Mouse (Mus musculus) lung, postnatal 0 days (tissue): ENCODE measurements around the gene Gm20388. TPM values are rescaled to one million over a fixed set of nuclear protein-coding genes. Genes with fewer than 3 reads are reported as not detected.
A peak's percentile ranks its signal among the peaks of the same experiment; 100 is the strongest.

ENCODE experiments used
- ATAC-seq: fragments of 200-750 bp; cut with Nextera tagmentation; 2 replicates; pipeline ENCODE4 v1.8.0; 2017; ENCODE audit warnings: moderate library complexity
- DNase-seq: peaks from one replicate; pipeline ENCODE4 v3.0.0-alpha.2; 2016; ENCODE audit warnings: low spot score
- H3K27ac ChIP-seq: fragments of 300-500 bp; sonication (generic); 2 replicates; pipeline ENCODE4 v1.5.1; 2014; ENCODE audit warnings: antibody characterized with exemption, mild to moderate bottlenecking, low read length, mixed read lengths
- H3K27me3 ChIP-seq: fragments of 300-500 bp; sonication (generic); replicated peaks from 2 replicates; pipeline ENCODE4 v1.6.1; 2014; ENCODE audit warnings: low read length, mixed read lengths; ENCODE audit not compliant: insufficient read depth
- H3K36me3 ChIP-seq: fragments of 300-500 bp; sonication (generic); 2 replicates; pipeline ENCODE4 v1.6.1; 2014; ENCODE audit warnings: low read length, mixed read lengths; ENCODE audit not compliant: insufficient read depth
- H3K4me1 ChIP-seq: fragments of 300-500 bp; sonication (generic); 2 replicates; pipeline ENCODE4 v1.6.1; 2014; ENCODE audit warnings: antibody characterized with exemption, low read depth, low read length, mixed read lengths; ENCODE audit not compliant: insufficient read depth
- H3K4me2 ChIP-seq: fragments of 300-500 bp; sonication (generic); replicated peaks from 2 replicates; pipeline ENCODE4 v1.6.1; 2014; ENCODE audit warnings: low read depth, mild to moderate bottlenecking, low read length, moderate library complexity, mixed read lengths
- H3K4me3 ChIP-seq: fragments of 300-500 bp; sonication (generic); 2 replicates; pipeline ENCODE4 v1.5.1; 2014; ENCODE audit warnings: low read depth, low read length
- H3K9ac ChIP-seq: fragments of 300-500 bp; sonication (generic); replicated peaks from 2 replicates; pipeline ENCODE4 v1.6.1; 2014; ENCODE audit warnings: low read depth, mild to moderate bottlenecking
- H3K9me3 ChIP-seq: fragments of 300-500 bp; sonication (generic); 2 replicates; pipeline ENCODE4 v1.6.1; 2016; ENCODE audit warnings: low read length, mixed read lengths
- CTCF ChIP-seq: IDR thresholded peaks from 2 replicates; pipeline ENCODE4 v1.5.1; 2016; ENCODE audit warnings: antibody characterized with exemption, mild to moderate bottlenecking
- EP300 ChIP-seq: IDR thresholded peaks from 2 replicates; pipeline ENCODE4 v1.6.1; 2016; ENCODE audit warnings: antibody characterized with exemption, mild to moderate bottlenecking, control low read depth
- WGBS: fragments of 180-500 bp; shearing (Covaris S2); extraction: QIAGEN DNeasy Blood & Tissue Kit; methylation state at CpG from one replicate; pipeline ENCODE4 v1.1.7; 2014; 5-methylcytosine and 5-hydroxymethylcytosine counted together
- polyA plus RNA-seq: library from polyadenylated mRNA; unstranded; fragments of >200 nt; fragmentation: Nextera tagmentation; extraction: Ambion mirVana; gene quantifications from 2 replicates; pipeline ENCODE4 v1.2.1, GENCODE M21; 2015

The Gm20388 gene
- polyA plus RNA-seq, 1 experiment from 2014 or later, result not detected

GRCm38 (mm10) chr8:122484831-122485230 lies 2574.2 kb downstream of the Gm20388 start:
- WGBS, result 80% methylated on average over 12 of the region's 12 CpGs
- TF ChIP-seq CTCF, result no peak
- no peak for TF ChIP-seq EP300
- ATAC-seq, result no peak
- Histone ChIP-seq H3K36me3 (peaks cover 55% of the 10 kb centered on the region), H3K4me2 (no peak overlapping the region), H3K4me3 (no peak overlapping the region), H3K27me3 (no peaks in the 10 kb centered on the region), H3K9me3 (no peaks in the 10 kb centered on the region), H3K27ac (no peak overlapping the region), H3K4me1 (no peaks in the 10 kb centered on the region), H3K9ac (no peak overlapping the region)
- no peak for DNase-seq

- no peaks in the 10 kb centered on the region for H3K27me3 ChIP-seq
- ATAC-seq (no peak), DNase-seq (no peak)
- H3K9me3 ChIP-seq, result no peaks in the 10 kb centered on the region
- 95% methylated on average over 9 of the region's 9 CpGs for WGBS
- H3K4me1 ChIP-seq, result no peaks in the 10 kb centered on the region
- TF ChIP-seq CTCF, result no peak
- TF ChIP-seq EP300, result no peak
- no peak overlapping the region for H3K9ac ChIP-seq
- H3K4me2 ChIP-seq, result no peak overlapping the region
- no peak overlapping the region for H3K27ac ChIP-seq
- peaks cover 57% of the 10 kb centered on the region for H3K36me3 ChIP-seq
- H3K4me3 ChIP-seq, result no peak overlapping the region
These were observed 2577.7 kb downstream of the Gm20388 start for GRCm38 (mm10) chr8:122488387-122488786.

GRCm38 (mm10) chr8:122497016-122497734 lies 2586.5 kb downstream of the Gm20388 start:
- no peaks in the 10 kb centered on the region for H3K27me3 ChIP-seq
- peak; percentile 62 for DNase-seq
- no peak overlapping the region for H3K4me2 ChIP-seq
- no peaks in the 10 kb centered on the region for H3K4me1 ChIP-seq
- peaks cover 52% of the 10 kb centered on the region for H3K36me3 ChIP-seq
- no peak overlapping the region for H3K27ac ChIP-seq
- TF ChIP-seq CTCF (no peak; the same call in 1 of the 2 replicates), EP300 (no peak)
- H3K9me3 ChIP-seq, result no peaks in the 10 kb centered on the region
- no peak overlapping the region for H3K9ac ChIP-seq
- WGBS, result 49% methylated on average over 9 of the region's 12 CpGs
- no peak overlapping the region for H3K4me3 ChIP-seq
- ATAC-seq, result peak; percentile 63

GRCm38 (mm10) chr8:122497912-122498311 lies 2587.3 kb downstream of the Gm20388 start:
- no peak overlapping the region for H3K9ac ChIP-seq
- no peak for DNase-seq
- H3K9me3 ChIP-seq, result no peaks in the 10 kb centered on the region
- no peak for ATAC-seq
- 63% methylated on average over 17 of the region's 17 CpGs for WGBS
- H3K4me2 ChIP-seq, result no peak overlapping the region
- TF ChIP-seq EP300 (no peak), CTCF (peak; percentile 60)
- peaks cover 45% of the 10 kb centered on the region for H3K36me3 ChIP-seq
- H3K4me3 ChIP-seq, result no peak overlapping the region
- no peaks in the 10 kb centered on the region for H3K4me1 ChIP-seq
- no peaks in the 10 kb centered on the region for H3K27me3 ChIP-seq
- no peak overlapping the region for H3K27ac ChIP-seq

GRCm38 (mm10) chr8:122500856-122501255 lies 2590.2 kb downstream of the Gm20388 start:
- WGBS, result 35% methylated on average over 10 of the region's 10 CpGs
- Histone ChIP-seq H3K4me1 (no peaks in the 10 kb centered on the region), H3K9ac (no peak overlapping the region), H3K27me3 (no peaks in the 10 kb centered on the region), H3K36me3 (peaks cover 24% of the 10 kb centered on the region), H3K4me2 (no peak overlapping the region), H3K4me3 (no peak overlapping the region), H3K27ac (no peak overlapping the region), H3K9me3 (no peaks in the 10 kb centered on the region)
- DNase-seq, result peak; percentile 92
- TF ChIP-seq CTCF (peak; percentile 97), EP300 (no peak)
- peak; percentile 60 for ATAC-seq

- peak; percentile 85 for DNase-seq
These were observed 2600.9 kb downstream of the Gm20388 start for GRCm38 (mm10) chr8:122511552-122511951.

More at GRCm38 (mm10) chr8:122511552-122511951, 2600.9 kb downstream of the Gm20388 start:
- no peaks in the 10 kb centered on the region; the same call in 1 of the 2 replicates for H3K4me1 ChIP-seq
- no peak overlapping the region for H3K4me3 ChIP-seq
- H3K9ac ChIP-seq, result no peak overlapping the region
- TF ChIP-seq EP300 (no peak), CTCF (no peak)
- H3K4me2 ChIP-seq, result no peak overlapping the region
- ATAC-seq, result peak; percentile 84
- H3K36me3 ChIP-seq, result 0 out of 2 replicates have a peak, but pooled peaks cover under 1% of the 10 kb centered on the region
- WGBS, result 39% methylated on average over 16 of the region's 16 CpGs
- peak overlapping the region; percentile 71; the same call in 1 of the 2 replicates for H3K27ac ChIP-seq
- no peaks in the 10 kb centered on the region for H3K9me3 ChIP-seq
- no peaks in the 10 kb centered on the region for H3K27me3 ChIP-seq
